Comparison of ENCODE assay signal across 17 mouse cellular contexts in genomic region chr2:129132231-129132630, GRCm38 (mm10). TPM values are rescaled to one million over a fixed set of nuclear protein-coding genes. Genes with fewer than 3 reads are reported as not detected.
DNase-seq lines count a peak whose midpoint lies in the region; ATAC-seq and TF ChIP-seq lines count a peak whose summit lies in the region.
"Had no signal": no experiment of that assay in that cellular context is flagged by ENCODE, and none has a peak within 500 bp of the region (broad histone marks: within the 10 kb centered on the region; RNA-seq: fewer than 3 reads in every experiment).

No protein-coding gene starts in this region.

- TF ChIP-seq CTCF in heart, postnatal 0 days (IDR thresholded peaks at IDR 0.05; ENCODE audit: low read depth), result 0 out of 2 replicates have a peak, but pooled peaks have one; percentile 10
- TF ChIP-seq CTCF in thymus, adult 2 months (IDR thresholded peaks at IDR 0.05; ENCODE audit: borderline replicate concordance, control insufficient read depth, extremely low read depth, insufficient read depth, low read length, poor library complexity), result no peak

- intact Hi-C loops in heart, postnatal 10 days (cut with DNase I), result no loop called here

- peaks cover 11% of the 10 kb centered on the region for H3K36me3 ChIP-seq in heart, postnatal 0 days (replicated peaks; ENCODE audit: control insufficient read depth, insufficient read depth, low read length)
- H3K36me3 ChIP-seq in thymus, adult 2 months (ENCODE audit: control insufficient read depth, insufficient read depth, low read length), result peaks cover 13% of the 10 kb centered on the region
- H3K36me3 ChIP-seq in midbrain, embryonic 14.5 days (ENCODE audit: control insufficient read depth, insufficient read depth, low read length), result peaks cover 18% of the 10 kb centered on the region

- no peaks in the 10 kb centered on the region for H3K27me3 ChIP-seq in heart, postnatal 0 days (ENCODE audit: control insufficient read depth, insufficient read depth, low read length)
- no peaks in the 10 kb centered on the region for H3K27me3 ChIP-seq in thymus, adult 2 months (ENCODE audit: control insufficient read depth, insufficient read depth, low read length)
- H3K27me3 ChIP-seq in midbrain, embryonic 14.5 days (ENCODE audit: control insufficient read depth, insufficient read depth, low read length), result no peaks in the 10 kb centered on the region
- H3K27me3 ChIP-seq: forebrain, embryonic 15.5 days; liver, embryonic 13.5 days; neural tube, embryonic 15.5 days had no signal

- no peak for TF ChIP-seq EP300 in heart, postnatal 0 days (IDR thresholded peaks at IDR 0.05; ENCODE audit: low read depth)

- no peak overlapping the region for H3K9ac ChIP-seq in heart, postnatal 0 days (replicated peaks; ENCODE audit: low read depth, low read length)
- no peak overlapping the region for H3K9ac ChIP-seq in midbrain, embryonic 14.5 days (replicated peaks; ENCODE audit: low read length)
- H3K9ac ChIP-seq: forebrain, embryonic 15.5 days; liver, embryonic 13.5 days; neural tube, embryonic 15.5 days had no signal

- no peak overlapping the region for H3K4me2 ChIP-seq in heart, postnatal 0 days (ENCODE audit: low read depth, low read length)
- H3K4me2 ChIP-seq in midbrain, embryonic 14.5 days (ENCODE audit: low read length), result no peak overlapping the region
- H3K4me2 ChIP-seq: forebrain, embryonic 15.5 days; liver, embryonic 13.5 days; neural tube, embryonic 15.5 days had no signal

- no peaks in the 10 kb centered on the region for H3K9me3 ChIP-seq in heart, postnatal 0 days (replicated peaks; ENCODE audit: control insufficient read depth, low read length)
- peaks cover 9% of the 10 kb centered on the region; the same call in 1 of the 2 replicates for H3K9me3 ChIP-seq in midbrain, embryonic 14.5 days (ENCODE audit: control insufficient read depth, low read length)
- H3K9me3 ChIP-seq: forebrain, embryonic 15.5 days; heart, embryonic 10.5 days; liver, embryonic 13.5 days had no signal

- peaks cover 10% of the 10 kb centered on the region for H3K4me1 ChIP-seq in heart, postnatal 0 days (ENCODE audit: control insufficient read depth, insufficient read depth)
- peaks cover 25% of the 10 kb centered on the region for H3K4me1 ChIP-seq in thymus, adult 2 months (replicated peaks; ENCODE audit: control insufficient read depth, insufficient read depth, low read length)
- peaks cover 9% of the 10 kb centered on the region for H3K4me1 ChIP-seq in midbrain, embryonic 14.5 days (ENCODE audit: control insufficient read depth, insufficient read depth, low read length)

- no peak for TF ChIP-seq POLR2A in thymus, adult 2 months (IDR thresholded peaks at IDR 0.05; ENCODE audit: control insufficient read depth, extremely low read depth, insufficient read depth, low read length, poor library complexity)

- ATAC-seq in heart, postnatal 0 days (ENCODE audit: insufficient read depth, low read depth), result no peak
- ATAC-seq in midbrain, embryonic 14.5 days (ENCODE audit: low FRiP score, low TSS enrichment), result no peak
- ATAC-seq: forebrain, embryonic 15.5 days; lung, postnatal 0 days had no signal

- H3K27ac ChIP-seq in heart, postnatal 0 days (ENCODE audit: low read depth), result no peak overlapping the region
- H3K27ac ChIP-seq in thymus, adult 2 months (ENCODE audit: control insufficient read depth, insufficient read depth, low read length), result no peak overlapping the region
- no peak overlapping the region for H3K27ac ChIP-seq in midbrain, embryonic 14.5 days (replicated peaks; ENCODE audit: low read depth, low read length)
- H3K27ac ChIP-seq: forebrain, embryonic 15.5 days; heart, embryonic 10.5 days; liver, embryonic 13.5 days; neural tube, embryonic 15.5 days had no signal

- H3K4me3 ChIP-seq in heart, postnatal 0 days (ENCODE audit: low read depth, low read length), result no peak overlapping the region
- no peak overlapping the region for H3K4me3 ChIP-seq in thymus, adult 2 months (ENCODE audit: control insufficient read depth, insufficient read depth, low read length)
- no peak overlapping the region for H3K4me3 ChIP-seq in midbrain, embryonic 14.5 days (replicated peaks; ENCODE audit: low read depth, low read length)
- H3K4me3 ChIP-seq: forebrain, embryonic 15.5 days; heart, embryonic 10.5 days; liver, embryonic 13.5 days; neural tube, embryonic 15.5 days had no signal

- no peak for DNase-seq in heart, postnatal 0 days (ENCODE audit: low spot score)
- no peak for DNase-seq in heart, postnatal 10 days
- DNase-seq in 416B (ENCODE audit: low read depth), result peak; percentile 39
- DNase-seq in ES-CJ7 (ENCODE audit: low read depth, low spot score), result peak; percentile 37
- DNase-seq in thymus, adult 2 months, result peak; percentile 39
- DNase-seq in midbrain, embryonic 14.5 days, result no peak
- DNase-seq in natural killer cell, adult 2 months (ENCODE audit: low spot score in 2 of 2), result no peak
- no peak for DNase-seq in layer of hippocampus, adult 18-20 months (ENCODE audit: low spot score in 2 of 2)
- DNase-seq: gastrocnemius, postnatal 10 days; heart, postnatal 36 days; layer of hippocampus, adult 9-11 months; left cerebral cortex, postnatal 4 days; liver, embryonic 13.5 days had no signal

- 90% methylated on average over 7 of the region's 7 CpGs for WGBS in heart, postnatal 0 days
- WGBS in thymus, adult 2 months, result 89% methylated on average over 7 of the region's 7 CpGs
- WGBS in midbrain, embryonic 14.5 days, result 95% methylated on average over 7 of the region's 7 CpGs

RNA-seq across cellular contexts. Expression of gene Chchd5, which starts 2.7 kb away (rescaled TPM):
- total RNA-seq in heart, postnatal 0 days (2014; rRNA removed; ENCODE audit: low replicate concordance), result 9.9 and 19.4 TPM in 2 replicates
- 17.6 and 19.9 TPM in 2 replicates for polyA plus RNA-seq in heart, postnatal 0 days (2015; fragmentation: Nextera tagmentation; extraction: Ambion mirVana)
- 10 to 100 TPM; 11.6 to 13.9 TPM for total RNA-seq in heart, postnatal 10 days (2021)
- 55.5 and 65.2 TPM in 2 replicates for polyA plus RNA-seq in thymus, adult 2 months (2012; rRNA removed)
- polyA plus RNA-seq in midbrain, embryonic 14.5 days (2014; fragmentation: Nextera tagmentation; extraction: Ambion mirVana), result 24.4 and 25.0 TPM in 2 replicates
- 10 to 100 TPM; 12.1 to 12.2 TPM for total RNA-seq in layer of hippocampus, adult 18-20 months (2021)

RNA-seq across cellular contexts. Expression of gene Polr1b, which starts 31.4 kb away (rescaled TPM):
- total RNA-seq in heart, postnatal 0 days (2014; rRNA removed; ENCODE audit: low replicate concordance), result 13.6 and 15.8 TPM in 2 replicates
- polyA plus RNA-seq in heart, postnatal 0 days (2015; fragmentation: Nextera tagmentation; extraction: Ambion mirVana), result 6.8 and 7.6 TPM in 2 replicates
- total RNA-seq in heart, postnatal 10 days (2021), result 10 to 100 TPM; 10.4 to 14.1 TPM
- polyA plus RNA-seq in thymus, adult 2 months (2012; rRNA removed), result 24.2 and 28.0 TPM in 2 replicates
- 8.3 and 9.5 TPM in 2 replicates for polyA plus RNA-seq in midbrain, embryonic 14.5 days (2014; fragmentation: Nextera tagmentation; extraction: Ambion mirVana)
- 10 to 100 TPM; 15.0 to 19.5 TPM for total RNA-seq in layer of hippocampus, adult 18-20 months (2021)

Comparison
In these comparisons a context has a peak if more than half of its experiments do, and no peak if none do; other contexts are left out.
1. DNase-seq: peak in 416B (single experiment), ES-CJ7 (single experiment) and thymus, adult 2 months (single experiment); none in heart, postnatal 0 days (single experiment), heart, postnatal 10 days (0 of 2), midbrain, embryonic 14.5 days (single experiment), natural killer cell, adult 2 months (0 of 2) and layer of hippocampus, adult 18-20 months (0 of 2).